Mouse (Mus musculus) intestine, embryonic 15.5 days (tissue): ENCODE data around the gene Acp5. TPM values are rescaled to one million over a fixed set of nuclear protein-coding genes. Genes with fewer than 3 reads are reported as not detected.
"Not testable (repeated sequence)": the region's sequence is repeated elsewhere in the genome, so short reads cannot be mapped to it uniquely, and the experiment has no call there.

Experiments
- ATAC-seq: fragments of 200-750 bp; cut with Nextera tagmentation; 2 replicates; pipeline ENCODE4 v1.8.0; 2017; ENCODE audit warnings: moderate TSS enrichment, moderate library complexity
- H3K27ac ChIP-seq: fragments of 300-500 bp; sonication (generic); 2 replicates; pipeline ENCODE4 v1.5.1; 2015; ENCODE audit warnings: mild to moderate bottlenecking, inconsistent platforms
- H3K27me3 ChIP-seq: fragments of 300-500 bp; sonication (generic); replicated peaks from 2 replicates; pipeline ENCODE4 v1.6.1; 2015; ENCODE audit warnings: inconsistent platforms
- H3K36me3 ChIP-seq: fragments of 300-500 bp; sonication (generic); 2 replicates; pipeline ENCODE4 v1.6.1; 2015; ENCODE audit warnings: inconsistent platforms
- H3K4me1 ChIP-seq: fragments of 300-500 bp; sonication (generic); replicated peaks from 2 replicates; pipeline ENCODE4 v1.6.1; 2015; ENCODE audit warnings: inconsistent platforms
- H3K4me2 ChIP-seq: fragments of 300-500 bp; sonication (generic); replicated peaks from 2 replicates; pipeline ENCODE4 v1.6.1; 2015; ENCODE audit warnings: mild to moderate bottlenecking, inconsistent platforms
- H3K4me3 ChIP-seq: fragments of 300-500 bp; sonication (generic); replicated peaks from 2 replicates; pipeline ENCODE4 v1.5.1; 2015; ENCODE audit warnings: inconsistent platforms
- H3K9ac ChIP-seq: fragments of 300-500 bp; sonication (generic); 2 replicates; pipeline ENCODE4 v1.6.1; 2015; ENCODE audit warnings: inconsistent platforms
- H3K9me3 ChIP-seq: fragments of 300-500 bp; sonication (generic); 2 replicates; pipeline ENCODE4 v1.6.1; 2016; ENCODE audit warnings: inconsistent platforms
- WGBS: fragments of 180-500 bp; shearing (Covaris S2); methylation state at CpG from one replicate; pipeline ENCODE4 v1.1.7; 2015; 5-methylcytosine and 5-hydroxymethylcytosine counted together
- polyA plus RNA-seq: library from polyadenylated mRNA; unstranded; fragments of >200 nt; fragmentation: Nextera tagmentation; extraction: Ambion mirVana; gene quantifications from 2 replicates; pipeline ENCODE4 v1.2.1, GENCODE M21; 2015

Acp5 gene
- polyA plus RNA-seq, 1 experiment from 2014 or later: 39.0 TPM

GRCm38 (mm10) chr9:22156497-22157245 is 21.2 kb upstream of the Acp5 start, which contains the start of gene Pigyl:
Gene Pigyl, plus strand, starts transcription at chr9:22156846.
- WGBS: under 1% methylated on average over 65 of the region's 65 CpGs
- H3K9me3 ChIP-seq: no peaks in the 10 kb centered on the region
- no peaks in the 10 kb centered on the region for H3K27me3 ChIP-seq
- peak; percentile 99 for ATAC-seq
- peak within 1 kb of the TSS; percentile 85 for H3K27ac ChIP-seq
- H3K36me3 ChIP-seq: no peaks in the 10 kb centered on the region
- peak within 1 kb of the TSS; percentile 63 for H3K4me3 ChIP-seq
- peak within 1 kb of the TSS; percentile 73 for H3K9ac ChIP-seq
- H3K4me2 ChIP-seq: peak within 1 kb of the TSS; percentile 82
- H3K4me1 ChIP-seq: peaks cover 16% of the 10 kb centered on the region

GRCm38 (mm10) chr9:22155614-22156013 is 20.1 kb upstream of the Acp5 start:
- H3K4me3 ChIP-seq: 0 out of 2 replicates have a peak overlapping the region, but pooled peaks have one; percentile 15
- peak; percentile 23 for ATAC-seq
- H3K4me1 ChIP-seq: peaks cover 16% of the 10 kb centered on the region
- no peaks in the 10 kb centered on the region for H3K27me3 ChIP-seq
- H3K27ac ChIP-seq: no peak overlapping the region
- H3K9me3 ChIP-seq: no peaks in the 10 kb centered on the region
- H3K36me3 ChIP-seq: no peaks in the 10 kb centered on the region
- H3K9ac ChIP-seq: no peak overlapping the region
- WGBS: 21% methylated on average over 10 of the region's 10 CpGs
- 0 out of 2 replicates have a peak overlapping the region, but pooled peaks have one; percentile 33 for H3K4me2 ChIP-seq

- H3K9ac ChIP-seq: no peak overlapping the region
- no peak overlapping the region for H3K4me2 ChIP-seq
- H3K36me3 ChIP-seq: no peaks in the 10 kb centered on the region
- H3K27me3 ChIP-seq: no peaks in the 10 kb centered on the region
- peaks cover 16% of the 10 kb centered on the region for H3K4me1 ChIP-seq
- WGBS: 86% methylated on average over 3 of the region's 3 CpGs
- H3K4me3 ChIP-seq: no peak overlapping the region
- ATAC-seq: no peak
- no peak overlapping the region for H3K27ac ChIP-seq
- H3K9me3 ChIP-seq: no peaks in the 10 kb centered on the region
Measured at GRCm38 (mm10) chr9:22153810-22154209, 18.3 kb upstream of the Acp5 start.

- H3K27me3 ChIP-seq: no peaks in the 10 kb centered on the region
- H3K36me3 ChIP-seq: no peaks in the 10 kb centered on the region
- WGBS: 86% methylated on average over 2 of the region's 2 CpGs
Measured at GRCm38 (mm10) chr9:22150946-22151345, 15.4 kb upstream of the Acp5 start.

GRCm38 (mm10) chr9:22150249-22150693 is 14.8 kb upstream of the Acp5 start:
- not testable (repeated sequence) for H3K27me3 ChIP-seq, H3K4me1 ChIP-seq, ATAC-seq, H3K4me3 ChIP-seq, H3K4me2 ChIP-seq, H3K9ac ChIP-seq, H3K9me3 ChIP-seq, H3K36me3 ChIP-seq, H3K27ac ChIP-seq
- 81% methylated on average over 7 of the region's 7 CpGs for WGBS

More at GRCm38 (mm10) chr9:22150946-22151345, 15.4 kb upstream of the Acp5 start:
- peaks cover 2% of the 10 kb centered on the region; the same call in 1 of the 2 replicates for H3K4me1 ChIP-seq
- 0 out of 2 replicates have a peak, but pooled peaks cover 6% of the 10 kb centered on the region for H3K9me3 ChIP-seq
- H3K27ac ChIP-seq: no peak overlapping the region
- ATAC-seq: no peak
- no peak overlapping the region for H3K9ac ChIP-seq
- H3K4me2 ChIP-seq: no peak overlapping the region
- no peak overlapping the region for H3K4me3 ChIP-seq

- no peak overlapping the region for H3K27ac ChIP-seq
- H3K4me3 ChIP-seq: no peak overlapping the region
- H3K36me3 ChIP-seq: no peaks in the 10 kb centered on the region
- no peaks in the 10 kb centered on the region for H3K27me3 ChIP-seq
- peak; percentile 72 for ATAC-seq
- H3K9me3 ChIP-seq: 0 out of 2 replicates have a peak, but pooled peaks cover 6% of the 10 kb centered on the region
- no peak overlapping the region for H3K9ac ChIP-seq
- WGBS: 71% methylated on average over 20 of the region's 20 CpGs
- no peak overlapping the region for H3K4me2 ChIP-seq
- H3K4me1 ChIP-seq: no peaks in the 10 kb centered on the region
Measured at GRCm38 (mm10) chr9:22149426-22150248, 14.1 kb upstream of the Acp5 start.

- H3K4me2 ChIP-seq: no peak overlapping the region
- H3K36me3 ChIP-seq: no peaks in the 10 kb centered on the region
- no peak overlapping the region for H3K4me3 ChIP-seq
- no peak for ATAC-seq
- no peaks in the 10 kb centered on the region for H3K27me3 ChIP-seq
- no peaks in the 10 kb centered on the region for H3K4me1 ChIP-seq
- no peak overlapping the region for H3K27ac ChIP-seq
- H3K9ac ChIP-seq: no peak overlapping the region
- 0 out of 2 replicates have a peak, but pooled peaks cover 6% of the 10 kb centered on the region for H3K9me3 ChIP-seq
- WGBS: 90% methylated on average over 8 of the region's 8 CpGs
Measured at GRCm38 (mm10) chr9:22144304-22144965, 8.9 kb upstream of the Acp5 start.

- ATAC-seq: peak; percentile 77
- no peaks in the 10 kb centered on the region for H3K36me3 ChIP-seq
- no peak overlapping the region for H3K4me2 ChIP-seq
- H3K4me3 ChIP-seq: no peak overlapping the region
- 0 out of 2 replicates have a peak, but pooled peaks cover 6% of the 10 kb centered on the region for H3K9me3 ChIP-seq
- H3K27ac ChIP-seq: no peak overlapping the region
- 53% methylated on average over 17 of the region's 17 CpGs for WGBS
- no peaks in the 10 kb centered on the region for H3K27me3 ChIP-seq
- no peak overlapping the region for H3K9ac ChIP-seq
- H3K4me1 ChIP-seq: no peaks in the 10 kb centered on the region
Measured at GRCm38 (mm10) chr9:22143108-22144037, 7.9 kb upstream of the Acp5 start.

GRCm38 (mm10) chr9:22139746-22140145 is 4.2 kb upstream of the Acp5 start:
- H3K36me3 ChIP-seq: no peaks in the 10 kb centered on the region
- H3K9me3 ChIP-seq: no peaks in the 10 kb centered on the region
- 86% methylated on average over 5 of the region's 5 CpGs for WGBS
- no peak for ATAC-seq
- H3K4me3 ChIP-seq: no peak overlapping the region
- no peak overlapping the region for H3K4me2 ChIP-seq
- H3K27me3 ChIP-seq: no peaks in the 10 kb centered on the region
- no peak overlapping the region for H3K9ac ChIP-seq
- H3K27ac ChIP-seq: no peak overlapping the region
- H3K4me1 ChIP-seq: 0 out of 2 replicates have a peak, but pooled peaks cover 4% of the 10 kb centered on the region

GRCm38 (mm10) chr9:22138480-22138879 is 3.0 kb upstream of the Acp5 start:
- no peak for ATAC-seq
- no peak overlapping the region for H3K4me2 ChIP-seq
- no peaks in the 10 kb centered on the region for H3K36me3 ChIP-seq
- no peak overlapping the region for H3K27ac ChIP-seq
- H3K4me1 ChIP-seq: 0 out of 2 replicates have a peak, but pooled peaks cover 4% of the 10 kb centered on the region
- H3K27me3 ChIP-seq: no peaks in the 10 kb centered on the region
- WGBS: 44% methylated on average over 2 of the region's 2 CpGs
- H3K9me3 ChIP-seq: no peaks in the 10 kb centered on the region
- H3K4me3 ChIP-seq: no peak overlapping the region
- H3K9ac ChIP-seq: no peak overlapping the region
